Mouse (Mus musculus) ovary, postnatal 14 days (tissue): Measurements from ENCODE around the gene Maff.
A peak's percentile ranks its signal among the peaks of the same experiment; 100 is the strongest.

Experiments
- DNase-seq: peaks from one replicate; pipeline ENCODE4 v3.0.0; 2022; ENCODE audit warnings: low spot score

Gene Maff

DNA sequence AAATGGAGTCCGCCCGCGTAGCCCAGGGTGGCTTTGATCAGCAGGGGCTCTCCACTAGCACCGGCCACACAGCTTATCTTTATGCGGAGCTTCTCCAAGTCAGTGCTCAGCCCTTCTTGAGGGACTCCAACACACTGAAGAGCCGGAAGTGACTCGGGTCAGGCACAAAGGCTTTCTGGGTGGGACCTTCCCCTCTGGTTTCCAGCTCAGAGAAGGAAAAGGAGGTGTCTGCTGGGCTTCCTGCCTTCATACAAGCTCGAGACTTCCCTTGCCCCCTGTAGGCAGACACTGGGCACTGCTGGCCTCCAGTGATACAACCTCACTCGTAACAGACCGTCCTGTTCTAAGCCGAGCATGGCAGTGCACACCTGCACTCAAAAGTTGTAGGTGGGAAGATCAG lies 50.3 kb downstream of the Maff start:
- no peak for DNase-seq

DNA sequence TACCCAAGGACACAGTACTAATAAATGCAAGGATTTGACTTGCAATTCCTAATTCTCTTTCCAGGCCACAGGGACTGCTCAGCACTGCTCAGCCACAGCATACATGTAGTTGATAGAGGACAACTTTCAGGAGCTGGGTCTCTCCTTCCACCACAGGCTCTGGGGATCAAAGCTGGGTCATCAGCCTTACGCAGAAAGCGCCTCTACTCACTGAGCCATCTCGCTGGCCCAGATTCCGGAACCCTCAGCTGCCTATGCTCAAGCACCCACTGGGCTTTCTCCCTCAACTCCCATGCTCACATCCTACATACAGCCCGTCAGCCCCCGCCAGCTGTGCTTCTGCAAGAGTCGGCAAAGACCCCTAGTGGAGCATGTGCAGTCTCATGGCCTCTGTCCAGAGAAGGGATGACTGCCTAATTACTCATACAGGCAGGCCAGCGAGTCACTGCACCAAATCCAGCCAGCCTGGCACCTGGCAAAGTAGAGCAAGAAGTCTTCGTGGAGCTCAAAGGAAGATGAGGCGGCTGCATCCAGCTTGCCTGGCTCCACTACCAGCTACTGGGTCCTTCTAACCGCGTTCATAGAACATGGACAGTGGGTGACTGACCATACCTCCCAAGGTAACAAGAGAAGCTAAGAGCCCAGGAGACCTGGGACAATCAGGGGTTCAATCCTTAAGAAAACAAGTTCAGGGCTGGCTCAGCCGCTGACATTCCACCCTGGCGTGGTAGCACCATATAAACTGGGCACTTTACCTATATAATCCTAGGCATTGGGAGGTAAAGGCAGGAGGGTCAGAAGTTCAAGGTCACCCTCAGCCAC lies 53.0 kb downstream of the Maff start:
- no peak for DNase-seq

DNA sequence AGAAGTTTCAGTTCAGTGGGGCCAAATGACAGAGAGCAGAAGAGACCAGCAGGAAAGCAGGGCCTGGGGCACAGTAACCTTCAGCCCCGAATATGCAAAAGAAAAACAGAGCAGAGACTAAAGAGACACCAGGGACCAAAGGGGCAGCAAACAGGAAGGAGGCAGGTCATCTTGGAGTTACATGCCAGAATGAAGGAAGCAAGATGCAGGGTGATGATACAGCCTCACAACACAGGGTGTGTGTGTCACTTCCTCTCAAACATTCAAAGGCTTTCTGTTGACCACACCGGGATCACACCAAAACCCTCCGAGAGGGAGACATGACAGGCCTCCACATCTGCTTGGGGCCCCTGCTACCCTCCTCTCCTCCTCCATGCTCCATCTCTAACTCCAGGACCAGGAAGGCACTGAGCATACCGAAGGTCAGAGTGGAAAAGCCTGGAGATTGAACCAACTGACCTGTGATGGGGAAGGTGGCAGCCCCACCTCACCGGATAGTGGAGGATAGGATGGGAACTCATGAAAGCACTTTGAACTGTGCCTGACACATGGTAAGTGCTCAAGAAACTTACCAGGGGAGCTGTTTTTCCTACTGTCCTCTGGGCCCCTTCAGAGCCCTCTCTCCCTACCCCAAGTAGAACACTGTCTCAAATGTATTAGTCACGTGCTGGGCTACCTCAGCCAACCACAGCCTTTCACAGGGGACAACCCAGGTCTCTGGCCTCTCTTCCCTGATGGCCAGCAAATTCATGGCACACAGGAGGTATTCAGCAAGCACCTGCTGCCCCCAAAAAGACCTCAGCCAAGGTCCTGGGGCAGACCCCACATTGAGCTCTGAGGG lies 53.9 kb downstream of the Maff start:
- DNase-seq, result no peak

DNA sequence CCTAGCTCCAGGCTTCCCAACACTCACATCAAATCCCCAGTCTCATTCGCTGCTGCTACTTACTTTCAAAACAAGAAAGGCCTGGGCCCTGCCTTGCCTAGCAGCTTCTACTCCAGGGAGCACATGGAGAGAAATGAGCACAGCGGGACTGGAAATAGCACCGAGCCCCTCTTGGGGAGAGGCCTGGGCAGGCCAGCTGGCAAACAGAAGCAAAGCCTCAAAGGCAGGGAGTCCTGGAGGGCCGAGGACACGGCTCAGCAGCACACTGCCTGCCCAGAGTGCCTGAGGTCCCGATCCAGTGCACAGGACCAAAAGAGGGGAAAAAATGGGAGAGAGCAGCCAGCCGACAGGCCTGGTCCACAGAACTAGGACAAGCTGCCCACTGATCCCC lies 54.5 kb downstream of the Maff start:
- no peak for DNase-seq

DNA sequence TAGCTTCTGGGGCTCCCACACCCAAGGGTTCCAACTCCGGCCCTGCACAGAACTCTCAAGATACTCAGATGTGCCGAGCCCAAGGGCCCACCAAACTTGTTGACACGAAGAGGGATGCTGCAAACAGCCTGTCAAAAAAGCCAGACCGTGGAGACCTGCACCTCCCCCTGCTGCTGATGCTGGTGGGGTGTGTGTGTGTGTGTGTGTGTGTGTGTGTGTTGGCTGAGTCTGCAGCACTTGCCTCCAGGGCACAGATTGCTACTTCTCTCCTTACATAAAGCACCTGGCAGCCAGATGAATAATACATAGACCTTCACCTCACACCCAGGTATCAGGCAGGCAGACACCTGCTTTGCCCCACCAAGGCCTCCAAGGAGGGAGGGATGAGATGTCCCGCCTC lies 55.8 kb downstream of the Maff start:
- DNase-seq, result no peak

- DNase-seq, result peak; percentile 83
Observed at GRCm38 (mm10) chr15:79402836-79403762, 56.7 kb downstream of the Maff start, which contains the start of gene Tmem184b. TSS of gene Tmem184b (minus strand) at chr15:79403569.

DNA sequence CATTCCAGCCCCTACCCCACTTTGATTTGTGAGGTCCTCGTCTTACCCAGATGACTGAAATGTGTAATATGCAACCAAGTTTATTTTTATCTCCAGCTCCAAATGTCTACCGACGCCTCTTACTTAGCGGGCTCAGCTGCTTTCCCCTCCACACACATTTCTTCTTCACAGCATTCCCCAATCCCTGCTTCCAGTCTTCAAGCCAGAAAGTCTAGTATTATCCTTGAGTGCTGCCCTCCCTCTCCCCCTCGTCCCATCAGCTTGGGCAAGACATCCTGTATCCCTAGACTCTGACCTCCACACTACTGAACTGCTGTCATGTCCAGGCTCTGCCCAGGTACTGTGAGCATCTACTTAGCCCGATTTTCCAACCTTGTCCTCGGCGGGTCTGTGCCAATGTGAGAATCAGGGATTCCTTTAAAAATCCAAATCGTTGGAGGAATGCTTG lies 57.4 kb downstream of the Maff start:
- no peak for DNase-seq

GRCm38 (mm10) chr15:79404277-79404676 lies 57.9 kb downstream of the Maff start:
- no peak for DNase-seq

- DNase-seq, result no peak
Observed at GRCm38 (mm10) chr15:79406564-79406963, 60.1 kb downstream of the Maff start.
